Mouse (Mus musculus): ENCODE measurements at regions not wholly inside any gene's neighbourhood (a gene's known extent, or its start where the extent isn't known, plus 50 kb on each side); places are given as distances from the start of the nearest gene placed in this dataset.

GRCm38 (mm10) chr11:86419810-86420483 lies 62.5 kb upstream of the Med13 start:
- Histone ChIP-seq H3K4me1 (ENCODE audit: insufficient read depth) (no peaks in the 10 kb centered on the region), H3K36me3 (replicated peaks; ENCODE audit: insufficient read depth, low read length) (no peaks in the 10 kb centered on the region), H3K9me3 (ENCODE audit: low read length) (no peaks in the 10 kb centered on the region), H3K27me3 (ENCODE audit: insufficient read depth, low read length) (no peaks in the 10 kb centered on the region), H3K9ac (replicated peaks) (no peak overlapping the region), H3K27ac (ENCODE audit: low read depth) (no peak overlapping the region), H3K4me2 (ENCODE audit: low read depth, low read length) (no peak overlapping the region), H3K4me3 (ENCODE audit: low read depth, low read length) (no peak overlapping the region)
- TF ChIP-seq EP300 (IDR thresholded peaks at IDR 0.05; ENCODE audit: low read depth), result no peak
- TF ChIP-seq CTCF (IDR thresholded peaks at IDR 0.05; ENCODE audit: low read depth), result no peak
- DNase-seq (no peak), ATAC-seq (no peak)
- WGBS (ENCODE audit: insufficient replicate concordance), result 69% methylated on average over 5 of the region's 5 CpGs

- Histone ChIP-seq H3K36me3 (replicated peaks; ENCODE audit: insufficient read depth, low read length) (no peaks in the 10 kb centered on the region), H3K27ac (ENCODE audit: low read depth) (no peak overlapping the region), H3K9me3 (ENCODE audit: low read length) (no peaks in the 10 kb centered on the region), H3K4me1 (ENCODE audit: insufficient read depth) (no peaks in the 10 kb centered on the region), H3K27me3 (ENCODE audit: insufficient read depth, low read length) (no peaks in the 10 kb centered on the region), H3K4me2 (ENCODE audit: low read depth, low read length) (no peak overlapping the region), H3K4me3 (ENCODE audit: low read depth, low read length) (no peak overlapping the region), H3K9ac (replicated peaks) (no peak overlapping the region)
- TF ChIP-seq EP300 (IDR thresholded peaks at IDR 0.05; ENCODE audit: low read depth), result no peak
- TF ChIP-seq CTCF (IDR thresholded peaks at IDR 0.05; ENCODE audit: low read depth), result no peak
- ATAC-seq, result no peak
- WGBS (ENCODE audit: insufficient replicate concordance), result 46% methylated on average over 3 of the region's 3 CpGs
- no peak for DNase-seq
These were observed 55.5 kb upstream of the Rnft1 start for GRCm38 (mm10) chr11:86428926-86429325.

GRCm38 (mm10) chr11:86430287-86430686 lies 54.2 kb upstream of the Rnft1 start:
- Histone ChIP-seq H3K4me2 (ENCODE audit: low read depth, low read length) (no peak overlapping the region), H3K27me3 (ENCODE audit: insufficient read depth, low read length) (no peaks in the 10 kb centered on the region), H3K9me3 (ENCODE audit: low read length) (no peaks in the 10 kb centered on the region), H3K27ac (ENCODE audit: low read depth) (no peak overlapping the region), H3K4me3 (ENCODE audit: low read depth, low read length) (no peak overlapping the region), H3K36me3 (replicated peaks; ENCODE audit: insufficient read depth, low read length) (no peaks in the 10 kb centered on the region), H3K4me1 (ENCODE audit: insufficient read depth) (no peaks in the 10 kb centered on the region), H3K9ac (replicated peaks) (no peak overlapping the region)
- TF ChIP-seq EP300 (IDR thresholded peaks at IDR 0.05; ENCODE audit: low read depth), result no peak
- TF ChIP-seq CTCF (IDR thresholded peaks at IDR 0.05; ENCODE audit: low read depth), result no peak
- DNase-seq (no peak), ATAC-seq (no peak)
- WGBS (ENCODE audit: insufficient replicate concordance), result 76% methylated on average over 2 of the region's 2 CpGs

GRCm38 (mm10) chr11:86431550-86431949 lies 52.9 kb upstream of the Rnft1 start:
- Histone ChIP-seq H3K4me1 (ENCODE audit: insufficient read depth) (no peaks in the 10 kb centered on the region), H3K4me2 (ENCODE audit: low read depth, low read length) (no peak overlapping the region), H3K36me3 (replicated peaks; ENCODE audit: insufficient read depth, low read length) (no peaks in the 10 kb centered on the region), H3K4me3 (ENCODE audit: low read depth, low read length) (no peak overlapping the region), H3K27me3 (ENCODE audit: insufficient read depth, low read length) (no peaks in the 10 kb centered on the region), H3K9me3 (ENCODE audit: low read length) (no peaks in the 10 kb centered on the region), H3K9ac (replicated peaks) (no peak overlapping the region), H3K27ac (ENCODE audit: low read depth) (no peak overlapping the region)
- DNase-seq (no peak), ATAC-seq (no peak)
- 81% methylated on average over 5 of the region's 5 CpGs for WGBS (ENCODE audit: insufficient replicate concordance)
- no peak for TF ChIP-seq CTCF (IDR thresholded peaks at IDR 0.05; ENCODE audit: low read depth)
- TF ChIP-seq EP300 (IDR thresholded peaks at IDR 0.05; ENCODE audit: low read depth), result no peak

GRCm38 (mm10) chr11:86434106-86434505 lies 50.4 kb upstream of the Rnft1 start:
- H3K4me2 ChIP-seq (ENCODE audit: low read depth, low read length), result no peak overlapping the region
- WGBS (ENCODE audit: insufficient replicate concordance), result 84% methylated on average over 8 of the region's 8 CpGs
- H3K4me3 ChIP-seq (ENCODE audit: low read depth, low read length), result no peak overlapping the region
- ATAC-seq, result no peak
- TF ChIP-seq EP300 (IDR thresholded peaks at IDR 0.05; ENCODE audit: low read depth) (no peak), CTCF (IDR thresholded peaks at IDR 0.05; ENCODE audit: low read depth) (no peak)
- no peaks in the 10 kb centered on the region for H3K9me3 ChIP-seq (ENCODE audit: low read length)
- H3K9ac ChIP-seq (replicated peaks), result no peak overlapping the region
- H3K36me3 ChIP-seq (replicated peaks; ENCODE audit: insufficient read depth, low read length), result no peaks in the 10 kb centered on the region
- H3K4me1 ChIP-seq (ENCODE audit: insufficient read depth), result no peaks in the 10 kb centered on the region
- no peak overlapping the region for H3K27ac ChIP-seq (ENCODE audit: low read depth)
- DNase-seq, result no peak
- H3K27me3 ChIP-seq (ENCODE audit: insufficient read depth, low read length), result no peaks in the 10 kb centered on the region

Measured in liver, postnatal 0 days (tissue).